Mouse (Mus musculus): ENCODE measurements at regions not wholly inside any gene's neighbourhood (a gene's known extent, or its start where the extent isn't known, plus 50 kb on each side); places are given as distances from the start of the nearest gene placed in this dataset.

GRCm38 (mm10) chr1:35797526-35797925 is 270.7 kb upstream of the Hs6st1 start:
- DNase-seq, result no peak

- no peak for DNase-seq
Observed at GRCm38 (mm10) chr1:35805546-35805945, 262.7 kb upstream of the Hs6st1 start.

- DNase-seq, result no peak
Observed at GRCm38 (mm10) chr1:35806329-35806728, 261.9 kb upstream of the Hs6st1 start.

- no peak for DNase-seq
Observed at GRCm38 (mm10) chr1:35806731-35807130, 261.5 kb upstream of the Hs6st1 start.

GRCm38 (mm10) chr1:35808894-35809293 is 259.3 kb upstream of the Hs6st1 start:
- DNase-seq, result no peak

- no peak for DNase-seq
Observed at GRCm38 (mm10) chr1:35809341-35809740, 258.9 kb upstream of the Hs6st1 start.

- no peak for DNase-seq
Observed at GRCm38 (mm10) chr1:35810571-35811342, 257.4 kb upstream of the Hs6st1 start.

GRCm38 (mm10) chr1:35811380-35811779 is 256.8 kb upstream of the Hs6st1 start:
- no peak for DNase-seq

GRCm38 (mm10) chr1:35811795-35812194 is 256.4 kb upstream of the Hs6st1 start:
- DNase-seq, result no peak

GRCm38 (mm10) chr1:35813625-35814024 is 254.6 kb upstream of the Hs6st1 start:
- no peak for DNase-seq

- no peak for DNase-seq
Observed at GRCm38 (mm10) chr1:35814207-35814606, 254.0 kb upstream of the Hs6st1 start.

GRCm38 (mm10) chr1:35814751-35815150 is 253.4 kb upstream of the Hs6st1 start:
- DNase-seq, result no peak

- DNase-seq, result no peak
Observed at GRCm38 (mm10) chr1:35821791-35822190, 246.4 kb upstream of the Hs6st1 start.

- DNase-seq, result no peak
Observed at GRCm38 (mm10) chr1:35822376-35823202, 245.6 kb upstream of the Hs6st1 start.

GRCm38 (mm10) chr1:35823496-35823895 is 244.7 kb upstream of the Hs6st1 start:
- DNase-seq, result no peak

GRCm38 (mm10) chr1:35823981-35824880 is 244.0 kb upstream of the Hs6st1 start:
- DNase-seq, result no peak

GRCm38 (mm10) chr1:35825531-35825966 is 242.7 kb upstream of the Hs6st1 start:
- DNase-seq, result no peak

- no peak for DNase-seq
Observed at GRCm38 (mm10) chr1:35826575-35827114, 241.6 kb upstream of the Hs6st1 start.

GRCm38 (mm10) chr1:35827471-35827870 is 240.7 kb upstream of the Hs6st1 start:
- no peak for DNase-seq

- DNase-seq, result no peak
Observed at GRCm38 (mm10) chr1:35834180-35834579, 234.0 kb upstream of the Hs6st1 start.

GRCm38 (mm10) chr1:35836552-35836951 is 231.6 kb upstream of the Hs6st1 start:
- DNase-seq, result no peak

GRCm38 (mm10) chr1:35838625-35839024 is 229.6 kb upstream of the Hs6st1 start:
- no peak for DNase-seq
